Mouse (Mus musculus) kidney, adult 9 months (tissue): ENCODE data around the gene Mmp11.
A peak's percentile ranks its signal among the peaks of the same experiment; 100 is the strongest.
"Not testable (repeated sequence)": the region's sequence is repeated elsewhere in the genome, so short reads cannot be mapped to it uniquely, and the experiment has no call there.

Experiments used
- DNase-seq: peaks from one replicate; pipeline ENCODE4 v3.0.0; 2022

Gene Mmp11

DNA sequence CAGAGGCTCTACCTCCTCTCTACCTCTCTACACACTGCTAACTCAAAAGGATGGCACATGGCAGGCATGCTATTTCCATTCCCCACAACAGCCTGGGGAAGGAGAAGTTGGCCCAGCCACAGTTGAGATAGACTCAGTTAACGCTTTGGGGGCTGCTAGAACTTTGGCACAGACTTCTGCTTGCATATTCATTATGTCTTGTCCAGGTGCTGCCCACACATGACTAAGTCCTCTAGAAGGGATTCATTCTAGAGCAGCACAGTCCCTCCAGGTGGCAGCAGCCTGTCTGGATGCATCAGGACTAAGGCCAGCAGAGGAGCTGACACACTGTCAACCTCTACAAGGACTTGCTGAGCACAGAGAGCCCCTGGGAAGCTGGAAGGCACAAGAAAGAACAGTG, 40.1 kb downstream of the Mmp11 start:
- DNase-seq: no peak

DNA sequence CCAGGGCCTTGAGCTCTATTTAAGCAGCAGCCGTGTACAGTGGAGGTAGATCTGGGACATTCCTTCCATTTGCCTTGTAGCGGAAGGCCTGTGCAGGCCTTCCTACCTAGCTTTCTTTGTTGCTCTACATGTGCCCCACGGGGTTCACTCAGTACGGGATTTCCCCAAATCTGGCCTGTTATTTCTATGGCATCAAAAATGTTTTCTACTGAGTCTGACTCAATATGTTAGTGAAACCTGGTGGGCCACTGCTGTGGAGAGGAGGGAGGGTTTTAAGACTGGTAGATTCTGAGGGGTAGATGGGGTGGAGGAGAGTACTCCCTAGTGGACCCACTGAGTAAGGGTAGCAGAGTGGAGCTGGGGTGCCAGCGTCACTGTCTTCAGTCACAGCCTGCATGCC, 40.6 kb downstream of the Mmp11 start:
- DNase-seq: no peak

DNA sequence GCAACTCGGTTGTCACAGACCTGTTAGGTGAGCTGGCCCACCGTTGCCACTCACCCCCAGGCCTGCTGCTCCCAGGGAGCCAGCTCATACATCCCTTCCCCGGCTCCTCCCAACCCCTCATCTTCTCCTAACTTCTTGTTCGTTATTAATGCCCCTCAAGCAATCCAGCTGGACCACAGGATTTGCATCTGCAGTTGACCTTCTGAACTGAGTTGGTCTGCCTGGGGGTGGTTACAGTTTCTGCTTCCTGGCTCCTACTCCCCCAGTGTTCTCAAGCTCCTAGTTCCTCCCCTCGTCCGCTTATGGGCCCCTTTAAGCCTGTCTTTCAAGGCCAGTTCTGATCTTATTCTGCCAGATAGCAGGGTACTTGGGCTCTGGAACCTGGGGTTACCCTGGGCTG, 41.7 kb downstream of the Mmp11 start:
- no peak for DNase-seq

DNA sequence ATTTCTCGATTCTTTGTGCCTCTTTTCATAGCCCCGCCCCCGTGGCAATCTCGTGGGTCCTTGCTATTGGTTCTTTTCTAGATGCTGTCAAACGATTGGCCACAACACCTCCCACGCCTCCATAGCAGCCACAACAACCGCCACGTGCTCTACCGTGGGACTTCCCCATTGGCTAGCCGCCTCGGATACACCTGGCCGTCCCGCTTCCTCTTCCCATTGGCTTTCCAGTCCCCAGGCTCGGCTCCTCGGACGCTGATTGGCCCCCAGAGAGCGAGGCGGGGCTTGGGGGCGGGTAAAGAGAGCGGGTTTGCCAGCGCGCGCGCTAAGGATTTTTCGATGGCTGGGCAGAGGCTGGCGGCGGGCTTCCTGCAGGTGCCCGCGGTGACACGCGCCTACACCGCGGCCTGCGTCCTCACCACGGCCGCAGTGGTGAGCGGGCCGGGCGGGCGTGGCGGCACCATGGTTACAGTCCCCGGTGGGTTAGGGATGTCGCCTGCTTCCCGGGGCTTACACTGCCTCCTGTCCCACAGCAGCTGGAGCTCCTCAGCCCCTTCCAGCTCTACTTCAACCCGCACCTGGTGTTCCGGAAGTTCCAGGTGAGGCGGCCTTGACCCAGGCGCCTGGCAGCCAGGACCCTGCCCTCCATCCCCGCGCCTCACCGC, 43.1 kb downstream of the Mmp11 start, which contains the start of gene Derl3:
TSS of gene Derl3 (plus strand) at position 325 of the 662 bp plus-strand sequence.
- DNase-seq: peak; percentile 98

DNA sequence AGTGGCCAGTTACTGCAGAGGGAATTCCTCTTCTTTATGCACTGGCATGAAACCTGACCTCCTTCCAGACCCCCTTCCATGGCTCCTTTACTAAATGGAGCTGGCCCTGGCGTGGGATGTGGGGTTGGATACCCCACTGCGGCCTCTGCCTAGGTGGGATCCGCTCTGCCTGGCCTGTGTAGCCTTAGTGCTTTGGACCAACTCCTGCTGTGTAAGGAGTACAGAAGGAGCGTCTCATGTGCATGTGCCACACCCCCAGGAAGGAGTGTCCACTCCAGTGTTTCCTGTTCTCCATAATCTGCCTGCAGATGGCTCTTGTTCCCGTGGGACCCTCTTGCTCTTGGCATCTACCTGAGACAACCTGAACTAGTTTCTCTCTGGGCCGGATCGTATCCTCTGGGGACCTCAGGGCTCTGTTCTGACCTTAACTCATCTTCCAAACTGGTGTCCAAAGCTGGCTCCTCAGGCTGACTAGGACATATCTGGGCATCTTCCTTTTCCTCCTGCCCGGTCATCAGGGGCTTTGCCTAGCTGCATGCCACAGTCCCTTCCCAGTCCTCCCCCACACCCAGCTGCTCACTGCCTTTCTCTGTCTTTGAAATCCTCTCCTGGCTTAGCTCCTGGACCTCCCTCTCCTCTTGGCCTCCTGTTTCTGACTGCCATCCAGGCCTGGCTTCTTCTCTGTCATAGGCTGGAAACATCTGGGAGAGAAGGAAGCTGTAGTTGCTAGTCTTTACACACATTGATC, 46.7 kb downstream of the Mmp11 start:
- DNase-seq: no peak

DNA sequence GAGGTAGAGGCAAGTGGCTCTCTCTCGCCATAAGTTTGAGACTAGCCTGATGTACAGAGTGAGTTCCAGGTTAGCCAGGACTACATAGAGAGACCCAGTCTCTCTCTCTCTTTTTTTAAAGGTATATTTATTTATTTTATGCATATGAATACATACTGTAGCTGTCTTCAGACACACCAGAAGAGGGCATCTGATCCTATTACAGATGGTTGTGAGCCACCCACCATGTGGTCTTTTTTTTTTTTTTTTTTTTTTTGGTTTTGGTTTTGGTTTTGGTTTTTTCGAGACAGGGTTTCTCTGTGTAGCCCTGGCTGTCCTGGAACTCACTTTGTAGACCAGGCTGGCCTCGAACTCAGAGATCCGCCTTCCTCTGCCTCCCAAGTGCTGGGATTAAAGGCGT, 48.8 kb downstream of the Mmp11 start:
- not testable (repeated sequence) for DNase-seq

DNA sequence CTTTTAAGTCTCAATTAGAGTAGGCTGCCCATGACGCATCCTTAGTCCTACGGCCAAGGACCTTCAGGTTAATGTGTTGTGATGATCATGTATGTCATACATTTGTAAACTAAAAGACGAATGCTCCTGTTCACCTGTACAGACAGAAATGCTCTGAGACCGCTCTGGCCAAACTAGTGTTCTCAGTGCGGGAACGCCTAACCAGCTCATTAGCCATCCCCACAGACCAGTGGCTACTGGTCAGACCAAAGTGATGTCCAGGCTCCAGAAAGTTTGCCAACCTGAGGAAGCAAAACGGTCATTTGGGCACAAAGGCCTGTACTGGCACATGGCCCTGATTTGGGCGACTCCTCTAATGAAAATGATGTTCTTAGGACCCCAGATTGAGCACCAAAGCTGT, 51.6 kb downstream of the Mmp11 start:
- DNase-seq: no peak

DNA sequence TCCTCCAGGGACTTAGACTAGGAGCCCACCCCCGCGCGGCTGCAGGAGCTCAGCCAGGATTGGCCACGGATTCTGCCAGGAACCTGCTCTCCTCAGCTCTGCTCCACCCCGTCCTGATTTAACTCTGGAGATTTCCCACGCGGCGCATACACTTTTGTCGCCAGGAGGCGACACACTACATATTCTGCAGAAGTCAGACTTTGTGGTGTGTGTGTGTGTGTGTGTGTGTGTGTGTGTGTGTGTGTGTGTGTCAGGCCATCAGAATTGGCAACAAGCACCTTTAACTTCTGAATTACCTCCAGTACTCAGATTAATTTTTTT, 53.1 kb downstream of the Mmp11 start:
- DNase-seq: peak; percentile 96

DNA sequence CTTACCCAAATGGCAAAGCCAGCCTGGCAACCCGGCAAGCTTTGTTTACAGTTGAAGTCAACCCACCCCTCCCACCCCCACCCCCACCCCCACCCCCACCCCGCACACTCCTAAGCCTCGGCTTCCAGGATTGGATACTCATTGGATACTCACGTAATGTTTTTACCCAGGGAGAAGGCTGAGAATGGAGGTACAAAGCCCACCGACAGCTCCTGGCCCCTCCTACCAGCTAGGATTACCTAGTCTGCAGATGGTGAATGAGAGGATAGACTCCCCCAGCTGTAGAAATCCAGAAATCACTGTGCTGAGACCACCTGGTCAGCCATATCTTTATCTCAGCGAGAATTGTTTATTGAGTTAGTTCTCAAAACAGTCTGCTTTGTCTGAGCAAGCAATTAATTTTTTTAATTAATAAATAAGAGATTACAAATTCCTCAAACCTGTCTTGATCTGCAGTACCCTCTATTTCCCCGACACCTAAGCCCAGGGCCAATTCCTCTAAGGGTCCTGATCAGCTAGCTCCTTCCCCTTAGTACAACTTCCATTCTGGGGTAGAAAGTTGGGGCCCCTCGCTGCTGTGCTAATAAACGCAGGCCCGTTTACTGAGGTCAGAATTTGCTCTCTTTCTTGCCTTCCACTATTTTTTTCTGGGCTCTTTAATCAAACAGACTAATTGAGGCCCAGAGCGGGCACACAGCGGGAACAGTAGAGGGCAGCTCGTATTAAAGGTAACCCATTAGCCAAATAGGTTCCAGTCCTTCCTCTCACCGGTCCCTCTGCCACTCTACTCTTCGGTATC, 53.7 kb downstream of the Mmp11 start:
- DNase-seq: no peak

DNA sequence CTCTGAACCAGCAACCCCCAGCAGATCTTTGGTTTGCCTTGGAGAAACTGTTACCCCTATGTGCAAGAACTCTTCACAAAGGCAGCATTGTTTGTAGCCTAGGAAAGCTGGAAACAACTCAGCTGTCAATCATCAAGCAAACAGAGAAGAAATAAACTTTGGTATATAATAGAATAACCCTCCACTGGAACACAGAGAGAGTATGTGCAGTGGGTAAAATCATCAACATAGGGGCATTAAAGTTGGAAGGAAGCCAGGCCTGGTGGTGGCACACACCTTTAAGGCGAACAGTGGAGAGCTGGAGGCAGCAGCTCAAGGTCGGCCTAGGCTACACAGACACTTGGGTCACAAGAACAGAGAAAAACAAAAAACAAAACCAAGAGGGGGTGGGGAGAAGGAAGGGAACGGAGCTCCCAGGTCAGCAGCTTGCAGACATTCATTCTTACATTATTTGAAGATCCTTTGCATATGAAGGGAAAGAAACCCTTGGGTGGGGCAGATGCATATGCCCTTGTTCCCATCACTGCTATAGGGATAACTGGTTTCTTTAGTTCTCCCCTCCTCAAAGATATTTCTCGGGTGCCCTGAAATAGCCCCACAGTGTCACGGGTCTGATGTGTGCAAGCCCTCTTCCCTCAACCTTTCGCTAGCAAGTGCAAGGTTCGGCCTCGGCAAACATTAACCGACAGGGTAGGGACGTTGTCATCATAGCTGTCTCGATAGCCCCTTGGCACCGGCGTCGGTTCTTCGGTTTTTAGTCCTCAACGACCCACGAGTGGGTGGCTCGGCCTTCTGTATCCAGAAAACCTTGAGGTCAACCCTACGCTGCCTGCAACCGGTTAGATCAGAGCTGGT, 54.5 kb downstream of the Mmp11 start:
- DNase-seq: peak; percentile 94

DNA sequence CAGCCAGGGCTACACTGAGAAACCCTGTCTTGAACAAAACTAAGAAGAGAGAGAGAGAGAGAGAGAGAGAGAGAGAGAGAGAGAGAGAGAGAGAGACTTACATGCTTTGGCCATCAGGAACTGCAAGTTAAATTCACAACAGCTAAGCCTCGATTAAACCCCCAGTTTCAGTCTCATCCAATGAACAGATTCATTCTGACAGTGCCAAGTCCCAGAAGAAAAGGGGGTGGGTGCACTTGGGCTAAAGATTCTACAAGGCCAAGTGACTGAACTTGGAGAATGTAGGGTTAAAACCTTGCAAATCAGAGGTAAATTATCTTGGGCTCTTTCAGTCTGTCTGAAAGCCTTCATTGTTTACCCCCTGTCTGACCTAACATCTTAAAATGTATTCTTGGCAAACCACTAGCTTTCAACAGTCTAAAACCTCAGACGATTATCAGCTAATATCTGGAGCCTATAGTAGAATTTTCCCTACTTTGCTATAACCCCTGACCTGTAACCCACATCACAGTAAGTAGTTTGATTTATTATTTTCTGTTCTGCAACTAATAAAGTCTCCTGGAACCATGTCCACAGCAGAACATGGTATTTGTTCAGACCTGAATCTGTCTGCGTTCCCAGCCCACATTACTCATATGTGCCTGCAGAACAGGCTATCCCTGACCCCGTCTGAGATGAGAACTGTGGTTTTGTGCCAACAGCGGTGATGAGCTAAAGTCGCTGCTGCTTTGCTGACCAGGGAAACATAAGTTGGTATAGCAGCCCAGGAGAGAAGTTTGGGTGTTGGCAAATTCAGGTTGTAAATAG, 55.3 kb downstream of the Mmp11 start:
- DNase-seq: no peak

DNA sequence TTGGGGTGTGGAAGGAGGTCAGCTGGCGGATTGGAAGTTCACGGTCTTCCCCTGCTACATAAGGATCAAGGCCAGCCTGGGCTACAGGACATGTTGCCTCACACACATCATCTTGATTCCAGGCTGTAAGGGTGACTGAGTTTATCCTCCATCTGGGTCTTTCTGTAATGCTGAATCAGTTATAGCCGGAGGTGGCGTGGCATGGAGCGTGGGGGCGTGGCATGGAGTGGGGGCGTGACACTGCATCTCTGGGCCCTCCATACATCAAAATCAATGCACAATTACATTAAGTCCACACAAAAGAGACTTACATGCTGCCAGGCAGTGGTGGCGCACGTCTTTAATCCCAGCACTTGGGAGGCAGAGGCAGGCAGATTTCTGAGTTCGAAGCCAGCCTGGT, 55.9 kb downstream of the Mmp11 start:
- DNase-seq: no peak

DNA sequence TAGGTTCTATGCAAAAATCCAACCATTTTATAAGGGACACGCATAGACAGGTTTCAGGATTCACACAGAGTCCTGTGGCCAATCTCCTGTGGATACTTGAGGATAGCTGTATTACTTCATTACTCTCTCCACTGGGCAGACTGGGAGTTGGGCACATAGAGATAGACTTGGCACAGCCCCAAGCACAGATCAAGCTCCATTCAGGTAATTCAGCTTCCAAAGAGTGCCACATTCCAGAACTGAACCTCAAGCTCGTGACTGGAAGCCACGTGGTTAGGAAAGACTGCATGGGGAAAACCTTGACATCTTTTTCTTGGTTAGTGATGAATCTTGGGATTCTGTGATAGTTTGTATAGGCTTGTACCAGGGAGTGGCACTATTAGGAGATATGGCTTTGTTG, 57.5 kb downstream of the Mmp11 start:
- DNase-seq: peak; percentile 82

DNA sequence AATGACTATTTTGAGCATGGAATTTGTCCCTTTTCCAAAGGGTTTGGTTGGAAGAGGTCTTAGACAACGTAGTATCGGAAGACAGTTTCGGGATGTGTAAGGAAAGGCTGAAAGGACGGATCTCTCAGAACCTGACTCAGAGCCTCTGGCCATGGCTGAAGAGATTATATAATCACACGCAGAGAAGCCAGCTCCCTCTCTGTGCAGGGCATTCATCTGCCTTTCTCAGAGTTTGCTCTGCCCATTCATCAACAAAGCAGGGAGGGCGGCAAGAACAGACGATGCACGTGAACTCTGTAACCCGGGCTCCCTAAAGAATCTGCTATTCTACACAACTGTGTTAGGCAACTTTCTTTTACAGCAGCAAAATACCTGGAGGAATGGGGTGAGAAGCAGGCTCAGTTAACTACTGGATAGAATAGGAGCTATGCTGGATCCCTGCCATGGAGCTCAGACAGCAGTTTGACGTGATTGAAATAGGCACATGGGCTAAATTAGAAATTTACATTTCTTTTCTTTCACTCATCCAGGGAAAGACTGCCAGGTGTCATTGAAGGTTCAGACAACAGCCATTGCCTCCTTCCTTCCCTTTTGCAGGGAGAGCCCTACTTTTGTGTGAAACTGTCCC, 62.6 kb downstream of the Mmp11 start:
- DNase-seq: no peak
